Mouse (Mus musculus) macrophage (primary cell): Measurements from ENCODE around the gene Tnpo1. TPM values are rescaled to one million over a fixed set of nuclear protein-coding genes. Genes with fewer than 3 reads are reported as not detected.

ENCODE experiments used
- H3K27ac ChIP-seq: fragments of 350-480 bp; formaldehyde crosslinking; 2 replicates; pipeline ENCODE4 v1.9.0; 2021
- H3K36me3 ChIP-seq: fragments of 350-480 bp; formaldehyde crosslinking; 2 replicates; pipeline ENCODE4 v1.9.0; 2021; ENCODE audit errors: inconsistent target
- H3K4me3 ChIP-seq: fragments of 350-480 bp; formaldehyde crosslinking; 2 replicates; pipeline ENCODE4 v1.9.0; 2021; ENCODE audit errors: inconsistent target
- H3K79me2 ChIP-seq: fragments of 350-480 bp; formaldehyde crosslinking; 2 replicates; pipeline ENCODE4 v1.9.0; 2021; ENCODE audit errors: inconsistent target
- WGBS: methylation state at CpG from one replicate; pipeline ENCODE4 v1.1.7; 2026; ENCODE audit warnings: inconsistent platforms; ENCODE audit not compliant: missing documents; 5-methylcytosine and 5-hydroxymethylcytosine counted together
- polyA plus RNA-seq: library from polyadenylated mRNA; stranded (reverse); fragments of 250-400 nt; gene quantifications from 3 replicates; pipeline ENCODE4 v1.2.4, GENCODE M21; 2018; ENCODE audit warnings: inconsistent platforms

Tnpo1 gene
- polyA plus RNA-seq, 1 experiment from 2014 or later, result 25.1 TPM

DNA sequence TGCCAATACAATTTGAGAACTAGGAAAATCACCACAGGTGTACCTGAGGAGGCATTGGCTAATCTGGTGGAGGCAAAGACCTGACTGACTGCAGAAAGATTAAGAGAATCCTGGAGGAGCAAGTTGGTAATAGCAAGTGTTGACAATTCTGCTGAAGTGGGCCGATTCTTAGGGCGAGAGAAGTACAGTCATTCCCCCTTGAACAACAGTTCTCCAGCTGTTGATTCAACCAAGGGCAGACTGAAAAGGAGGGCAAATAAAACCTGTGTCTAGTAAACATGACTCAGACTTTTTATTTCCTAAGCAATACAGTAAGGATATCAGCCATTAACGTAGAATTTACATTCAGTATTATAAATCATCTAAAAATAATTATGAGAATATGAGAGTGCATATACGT, 10.6 kb downstream of the Tnpo1 start:
- Histone ChIP-seq H3K79me2 (peaks cover 100% of the 10 kb centered on the region), H3K36me3 (0 out of 2 replicates have a peak, but pooled peaks cover 5% of the 10 kb centered on the region), H3K27ac (no peak overlapping the region), H3K4me3 (no peak overlapping the region)
- WGBS, result 92% methylated on average over 4 of the region's 4 CpGs

DNA sequence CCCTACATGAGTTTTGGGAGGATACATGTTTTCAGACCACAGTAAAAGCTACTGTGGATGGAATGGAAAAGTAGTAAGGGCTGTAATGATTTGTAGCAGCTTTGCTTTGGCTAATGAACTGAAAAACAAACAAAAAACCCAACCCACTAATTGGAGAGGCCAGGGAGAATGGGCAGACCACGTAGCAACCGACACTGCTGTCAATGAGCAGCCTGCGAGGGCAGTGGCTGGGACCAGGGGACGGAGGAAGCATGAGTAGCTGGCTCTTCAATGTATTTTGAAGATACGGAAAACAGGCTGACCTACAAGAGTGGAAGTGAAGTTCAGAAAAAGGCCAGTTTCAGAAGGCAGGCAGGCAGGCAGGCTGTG, 11.4 kb downstream of the Tnpo1 start:
- Histone ChIP-seq H3K36me3 (0 out of 2 replicates have a peak, but pooled peaks cover 3% of the 10 kb centered on the region), H3K27ac (no peak overlapping the region), H3K4me3 (no peak overlapping the region), H3K79me2 (peaks cover 100% of the 10 kb centered on the region)
- WGBS, result 95% methylated on average over 3 of the region's 5 CpGs

DNA sequence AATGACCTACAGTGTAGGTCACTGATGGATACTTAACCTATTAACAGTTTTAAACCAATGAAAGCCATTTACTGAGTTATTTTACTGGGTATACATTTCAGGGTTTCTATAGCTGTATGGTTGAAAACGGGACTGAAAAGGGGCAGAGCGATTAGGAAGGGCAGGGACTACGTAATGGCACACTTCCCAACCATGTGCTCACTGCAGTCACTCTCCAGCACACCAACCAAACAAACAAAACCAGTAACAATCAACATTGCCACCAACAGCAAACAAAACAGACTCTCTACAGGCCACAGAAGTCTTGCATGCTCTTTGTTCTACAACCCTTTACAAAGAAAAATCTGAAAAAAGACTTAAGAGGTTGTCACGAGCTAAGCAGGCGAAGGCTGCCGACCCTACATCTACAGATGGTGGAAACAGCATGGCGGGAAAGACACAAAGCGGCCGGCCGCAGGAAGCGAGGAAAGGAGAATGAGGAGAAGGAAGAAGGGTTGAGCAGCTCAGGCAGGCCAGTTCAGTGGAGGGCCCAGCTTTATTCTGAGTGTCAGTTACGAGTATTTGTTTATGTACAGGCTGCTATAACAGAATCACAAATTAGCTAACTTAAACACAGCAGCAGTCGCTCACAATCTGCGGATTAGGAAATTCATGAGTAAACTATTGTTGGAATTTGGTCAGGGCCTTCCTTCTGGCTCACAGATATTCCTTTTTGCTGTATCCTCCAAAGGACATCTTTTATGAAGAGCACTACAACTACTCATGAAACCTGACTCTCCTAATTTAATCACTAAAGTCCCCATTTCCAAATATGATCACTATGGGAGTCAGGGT, 12.0 kb downstream of the Tnpo1 start:
- peaks cover 100% of the 10 kb centered on the region for H3K79me2 ChIP-seq
- 90% methylated on average over 14 of the region's 14 CpGs for WGBS
- no peak overlapping the region for H3K4me3 ChIP-seq
- H3K36me3 ChIP-seq, result no peaks in the 10 kb centered on the region
- H3K27ac ChIP-seq, result no peak overlapping the region

DNA sequence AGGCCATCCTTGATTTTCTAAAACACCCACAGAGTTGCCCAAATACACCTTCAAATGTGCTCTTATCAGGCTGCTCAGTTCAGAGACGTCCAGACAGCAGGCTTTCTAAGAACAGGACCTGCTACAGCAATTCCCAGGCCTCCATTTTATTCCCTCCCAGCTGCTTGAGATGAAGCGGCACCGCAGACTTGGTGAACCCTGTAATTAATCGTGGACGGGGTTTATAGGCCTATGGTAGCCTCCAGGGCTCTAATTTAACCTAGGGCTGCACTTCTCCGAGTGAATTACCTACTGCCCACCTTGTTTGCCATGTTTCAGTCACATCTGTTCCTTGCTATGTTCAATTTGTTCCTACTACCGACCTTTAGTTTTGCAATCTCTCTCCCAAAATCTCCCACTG, 13.0 kb downstream of the Tnpo1 start:
- WGBS, result 84% methylated on average over 7 of the region's 7 CpGs
- H3K27ac ChIP-seq, result no peak overlapping the region

DNA sequence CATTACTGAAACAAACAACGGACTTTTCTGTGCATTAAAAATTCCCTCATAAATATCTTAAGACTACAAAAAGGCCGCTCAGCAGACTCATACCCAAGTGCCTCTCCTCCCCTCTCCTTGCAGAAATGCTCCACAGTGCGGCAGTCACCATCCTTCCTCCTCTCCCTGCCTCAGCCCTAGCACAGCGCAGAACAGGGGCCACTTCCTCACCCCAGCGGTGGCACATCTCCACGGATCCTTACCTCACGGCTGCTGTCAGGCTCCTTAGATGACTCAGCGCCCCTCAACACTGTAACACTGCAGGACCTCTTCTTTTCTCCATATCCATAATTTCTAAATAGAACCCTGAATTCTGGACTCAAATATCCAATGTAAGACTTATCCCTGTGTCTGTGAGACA, 13.6 kb downstream of the Tnpo1 start:
- Histone ChIP-seq H3K27ac (no peak overlapping the region), H3K79me2 (peaks cover 100% of the 10 kb centered on the region)

More for the DNA sequence above, 13.0 kb downstream of the Tnpo1 start:
- Histone ChIP-seq H3K36me3 (no peaks in the 10 kb centered on the region), H3K4me3 (no peak overlapping the region), H3K79me2 (peaks cover 100% of the 10 kb centered on the region)

DNA sequence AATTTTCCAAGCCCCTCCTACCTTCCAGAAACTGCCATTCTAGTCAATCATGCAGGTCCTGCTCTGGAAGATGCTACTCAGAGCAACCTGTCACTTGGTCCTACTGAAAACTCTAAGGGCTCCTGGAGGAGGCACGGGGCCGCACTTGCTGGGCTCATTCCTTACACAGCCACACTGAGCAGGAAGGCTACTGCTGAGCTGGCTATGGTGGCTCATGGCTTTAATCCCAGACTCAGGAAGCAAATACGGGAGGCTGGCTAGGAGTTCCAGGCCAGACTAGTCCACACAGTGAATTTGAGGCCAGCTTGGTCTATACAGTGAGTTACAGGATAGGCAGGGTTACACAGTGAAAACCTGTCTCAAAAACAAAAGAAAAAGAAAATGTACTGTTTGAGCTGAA, 15.4 kb downstream of the Tnpo1 start:
- Histone ChIP-seq H3K36me3 (no peaks in the 10 kb centered on the region), H3K4me3 (no peak overlapping the region), H3K79me2 (peaks cover 100% of the 10 kb centered on the region), H3K27ac (no peak overlapping the region)
- 88% methylated on average over 3 of the region's 3 CpGs for whole genome bisulfite sequencing

More for the DNA sequence above, 13.6 kb downstream of the Tnpo1 start:
- 1% methylated on average over 8 of the region's 8 CpGs for WGBS
- Histone ChIP-seq H3K4me3 (no peak overlapping the region), H3K36me3 (no peaks in the 10 kb centered on the region)

DNA sequence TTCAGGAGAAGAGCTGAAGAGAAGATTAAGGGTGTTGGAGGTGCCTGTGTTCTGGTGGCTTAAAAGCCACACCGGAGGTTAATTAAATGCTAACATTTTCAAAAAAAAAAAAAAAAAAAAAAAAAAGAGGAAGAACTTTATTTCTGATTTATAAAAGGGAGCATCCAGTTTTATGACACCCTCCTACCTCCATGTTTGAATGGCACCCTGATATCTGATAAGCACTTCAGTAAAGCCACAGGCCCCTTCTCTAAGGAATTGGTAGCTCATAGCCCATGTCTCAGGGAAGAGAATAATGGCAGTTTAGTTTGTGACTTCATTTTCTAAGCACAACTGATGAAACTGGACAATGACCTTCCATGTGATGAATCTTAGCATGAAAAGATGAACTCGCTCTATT, 21.6 kb downstream of the Tnpo1 start:
- H3K36me3 ChIP-seq, result no peaks in the 10 kb centered on the region

DNA sequence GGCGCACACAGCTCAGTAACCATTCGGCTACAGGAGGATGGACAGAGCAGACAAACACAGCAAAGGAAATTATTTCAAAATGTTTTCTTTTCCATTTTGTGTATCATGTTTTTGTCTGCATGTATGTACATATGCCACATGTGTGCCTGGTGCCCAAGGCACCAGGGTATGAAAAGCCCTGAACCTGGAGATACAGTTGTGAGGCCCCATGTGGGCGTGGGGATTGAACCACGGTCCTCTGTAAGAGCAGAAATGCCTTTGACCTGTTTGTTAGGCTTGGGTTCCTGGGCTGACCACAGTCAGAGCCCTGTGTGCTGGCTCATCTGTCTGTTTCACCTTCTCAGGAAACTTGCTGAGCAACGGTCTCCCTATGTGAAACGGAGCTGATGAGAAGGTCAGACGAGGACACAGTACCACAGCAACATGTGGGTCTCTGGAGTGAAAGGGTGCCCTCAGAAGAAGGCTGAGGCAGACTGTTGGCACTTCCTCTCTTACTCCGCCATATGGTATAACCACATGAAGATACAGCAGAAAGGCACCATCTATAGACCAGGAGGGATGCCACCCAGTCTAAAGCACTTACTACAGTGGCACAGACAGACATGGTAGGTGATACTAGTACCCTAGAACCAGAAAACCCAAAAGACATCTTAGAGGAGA, 23.7 kb downstream of the Tnpo1 start:
- H3K4me3 ChIP-seq, result no peak overlapping the region
- H3K27ac ChIP-seq, result no peak overlapping the region
- no peaks in the 10 kb centered on the region for H3K36me3 ChIP-seq
- WGBS, result 33% methylated on average over 8 of the region's 8 CpGs
- H3K79me2 ChIP-seq, result peaks cover 100% of the 10 kb centered on the region

More for the DNA sequence above, 21.6 kb downstream of the Tnpo1 start:
- no peak overlapping the region for H3K27ac ChIP-seq
- WGBS, result 100% methylated on average over 1 of the region's 2 CpGs
- H3K4me3 ChIP-seq, result no peak overlapping the region
- H3K79me2 ChIP-seq, result peaks cover 100% of the 10 kb centered on the region

DNA sequence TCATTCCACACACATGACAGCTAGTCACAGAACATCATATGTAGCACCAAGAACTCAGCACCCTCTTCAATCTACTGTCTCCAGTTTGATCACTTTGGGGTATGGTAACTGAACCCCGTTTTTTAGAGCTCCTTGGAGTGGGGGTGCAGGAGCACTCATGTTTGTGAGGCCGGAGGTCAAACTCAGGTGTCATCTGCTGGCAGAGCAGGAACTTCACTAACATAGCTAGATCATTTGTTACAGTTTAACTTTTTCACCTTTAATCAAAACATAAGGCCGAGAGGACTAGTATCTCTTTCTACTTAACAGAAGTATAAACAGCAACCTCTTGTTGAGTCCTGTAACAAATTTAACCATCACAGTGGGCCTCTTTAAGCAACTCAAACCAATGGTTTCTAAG, 26.6 kb downstream of the Tnpo1 start:
- peaks cover 100% of the 10 kb centered on the region for H3K79me2 ChIP-seq
- WGBS, result 94% methylated on average over 3 of the region's 3 CpGs
- H3K4me3 ChIP-seq, result no peak overlapping the region
- H3K27ac ChIP-seq, result no peak overlapping the region
- no peaks in the 10 kb centered on the region for H3K36me3 ChIP-seq

DNA sequence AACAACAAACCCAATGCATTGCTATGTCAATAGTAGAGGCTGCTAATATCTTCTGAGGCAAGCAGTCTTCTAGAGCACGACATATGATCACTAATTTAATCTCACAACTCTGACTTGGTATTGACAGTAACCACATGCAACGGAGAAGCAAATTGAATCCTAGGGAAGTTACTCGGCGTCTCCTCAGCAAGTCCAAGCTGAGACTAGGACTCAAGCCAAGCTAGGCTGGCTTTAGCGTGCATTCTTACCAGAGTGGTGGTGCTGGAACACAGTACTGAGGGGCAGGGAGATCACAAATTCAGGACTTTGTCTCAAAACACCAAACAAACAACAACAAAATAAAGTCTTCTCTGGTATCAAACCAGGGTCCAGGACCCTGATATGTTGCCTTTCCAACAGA, 28.6 kb downstream of the Tnpo1 start:
- H3K79me2 ChIP-seq, result peaks cover 100% of the 10 kb centered on the region
- H3K36me3 ChIP-seq, result no peaks in the 10 kb centered on the region
- 67% methylated on average over 5 of the region's 5 CpGs for WGBS
- no peak overlapping the region for H3K4me3 ChIP-seq
- no peak overlapping the region for H3K27ac ChIP-seq

DNA sequence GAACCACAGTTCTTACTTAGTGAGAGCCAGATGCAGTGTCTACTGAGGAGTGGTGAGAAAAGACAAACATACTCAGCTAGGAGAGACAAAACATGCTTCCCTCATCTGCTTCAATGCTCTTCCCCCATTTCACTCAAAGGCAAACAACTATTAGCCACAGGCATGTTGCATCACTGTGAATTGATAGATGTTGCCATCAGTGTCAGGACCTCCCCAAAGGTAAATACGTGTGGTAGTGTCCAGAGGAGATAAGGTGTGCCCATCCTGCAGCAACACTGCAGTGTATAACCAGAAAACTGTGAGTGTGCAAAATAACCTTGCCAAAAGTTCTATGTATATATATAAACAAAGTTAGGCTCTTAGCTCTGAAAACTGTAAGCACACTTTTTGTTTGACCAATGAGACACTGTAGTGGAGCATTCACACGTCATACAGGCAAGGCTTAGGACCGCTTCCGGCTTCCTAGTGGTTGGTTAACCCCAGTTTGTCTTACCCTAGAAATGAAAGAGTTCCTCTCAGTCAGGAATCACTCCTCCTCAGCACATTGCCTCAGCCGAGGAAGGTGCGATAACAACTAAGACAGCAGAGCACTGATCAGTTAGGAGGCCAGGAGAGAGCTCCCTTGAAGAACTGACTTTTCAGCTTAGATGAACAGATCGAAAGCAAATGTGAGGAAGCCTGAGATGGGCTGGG, 29.6 kb downstream of the Tnpo1 start:
- H3K27ac ChIP-seq, result no peak overlapping the region
- H3K4me3 ChIP-seq, result no peak overlapping the region
- 42% methylated on average over 5 of the region's 7 CpGs for WGBS
- no peaks in the 10 kb centered on the region for H3K36me3 ChIP-seq
- H3K79me2 ChIP-seq, result peaks cover 100% of the 10 kb centered on the region

DNA sequence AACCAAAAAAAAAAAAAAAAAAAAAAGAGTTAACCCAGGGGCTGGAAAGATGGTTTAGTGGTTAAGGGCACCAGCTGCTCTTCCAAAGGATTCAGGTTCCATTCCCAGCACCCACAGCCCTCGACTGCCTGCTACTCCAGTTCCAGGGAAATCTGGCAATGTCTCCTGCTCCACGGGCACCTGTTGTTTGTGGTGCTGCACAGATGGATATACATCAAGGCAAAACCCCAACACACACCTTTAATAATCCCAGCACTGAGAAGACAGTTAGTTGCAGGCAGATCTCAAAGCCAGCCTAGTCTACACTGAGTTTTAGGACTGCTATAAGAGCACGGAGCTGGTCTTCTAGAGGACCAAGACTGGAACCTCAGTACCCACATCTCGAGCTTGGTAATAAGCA, 30.2 kb downstream of the Tnpo1 start:
- Histone ChIP-seq H3K4me3 (no peak overlapping the region), H3K79me2 (peaks cover 100% of the 10 kb centered on the region), H3K36me3 (no peaks in the 10 kb centered on the region), H3K27ac (no peak overlapping the region)
- WGBS, result 89% methylated on average over 4 of the region's 4 CpGs

DNA sequence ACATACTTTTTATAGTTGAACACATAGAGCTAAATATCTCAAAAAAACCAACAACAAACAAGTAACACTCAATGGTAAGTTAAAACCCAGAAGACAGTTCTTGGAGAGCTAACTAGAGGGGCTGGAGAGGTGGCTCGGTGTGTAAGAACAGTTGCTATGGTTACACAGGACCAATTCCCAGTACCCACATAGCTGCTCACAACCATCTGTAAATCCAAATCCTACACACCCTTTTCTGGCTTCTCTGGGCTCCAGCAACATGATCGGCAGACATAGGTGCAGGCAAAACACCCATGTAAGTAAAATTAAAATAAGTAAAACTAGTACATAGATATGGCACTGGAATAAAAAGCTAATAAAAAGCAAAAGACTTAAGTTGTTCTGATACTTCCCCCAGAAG, 31.3 kb downstream of the Tnpo1 start:
- Histone ChIP-seq H3K79me2 (peaks cover 92% of the 10 kb centered on the region), H3K4me3 (no peak overlapping the region), H3K27ac (no peak overlapping the region), H3K36me3 (no peaks in the 10 kb centered on the region)
- 100% methylated on average over 2 of the region's 2 CpGs for WGBS

DNA sequence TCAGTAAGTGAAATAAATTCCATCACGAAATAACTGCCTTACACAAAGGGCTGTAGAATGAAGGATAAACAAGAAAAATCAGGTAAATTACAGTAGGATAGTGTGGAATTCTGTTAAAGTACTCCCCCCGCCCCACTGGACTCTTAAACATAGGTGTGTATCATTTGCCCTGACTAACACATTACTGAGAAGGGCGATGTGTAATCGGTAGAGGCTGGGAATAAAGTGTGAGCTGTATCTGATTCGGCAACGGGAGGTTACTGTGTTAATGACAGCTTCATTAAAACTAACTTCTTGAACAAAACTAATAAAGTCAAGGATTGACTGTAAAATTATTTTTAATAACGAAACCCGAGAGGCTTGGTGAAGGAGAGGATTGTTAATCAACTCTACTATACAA, 34.7 kb downstream of the Tnpo1 start:
- peaks cover 92% of the 10 kb centered on the region for H3K79me2 ChIP-seq
- H3K36me3 ChIP-seq, result peaks cover 18% of the 10 kb centered on the region; the same call in 1 of the 2 replicates
- WGBS, result 71% methylated on average over 8 of the region's 8 CpGs
- H3K27ac ChIP-seq, result no peak overlapping the region
- H3K4me3 ChIP-seq, result no peak overlapping the region

DNA sequence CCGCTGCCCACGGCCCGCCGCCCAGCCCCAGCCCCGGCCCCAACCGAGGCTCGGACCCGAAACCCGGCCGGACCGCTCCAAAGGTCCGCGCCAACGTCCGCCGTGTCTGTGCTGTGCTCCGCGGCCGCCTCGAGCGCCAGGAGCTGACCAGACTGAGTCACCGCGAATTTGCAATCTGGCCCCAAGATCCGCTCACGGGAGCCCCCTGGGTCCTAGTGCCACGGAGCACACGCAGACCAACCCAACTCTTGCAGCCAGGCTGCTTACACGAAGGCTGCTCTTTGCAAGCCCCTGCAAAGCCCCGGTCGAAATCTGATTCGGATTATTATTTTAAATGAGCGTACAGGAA, 35.3 kb downstream of the Tnpo1 start:
- Histone ChIP-seq H3K27ac (peak overlapping the region; percentile 12; the same call in 1 of the 2 replicates), H3K4me3 (peak overlapping the region; percentile 18; the same call in 1 of the 2 replicates), H3K79me2 (peaks cover 92% of the 10 kb centered on the region), H3K36me3 (peaks cover 21% of the 10 kb centered on the region)
- WGBS, result under 1% methylated on average over 14 of the region's 32 CpGs
